Mouse (Mus musculus) small intestine, adult 2 months (tissue): ENCODE measurements around the gene Spata25. TPM values are rescaled to one million over a fixed set of nuclear protein-coding genes. Genes with fewer than 3 reads are reported as not detected.

Experiments
- H3K27ac ChIP-seq: fragments of 200-500 bp; 2 replicates; pipeline ENCODE4 v1.5.1; 2012; ENCODE audit warnings: low read depth, low read length, control low read depth, inconsistent platforms; ENCODE audit not compliant: insufficient read depth
- H3K27me3 ChIP-seq: fragments of 200-500 bp; 2 replicates; pipeline ENCODE4 v1.6.1; 2012; ENCODE audit warnings: mild to moderate bottlenecking, moderate library complexity, low read length, inconsistent platforms; ENCODE audit not compliant: control insufficient read depth, insufficient read depth
- H3K36me3 ChIP-seq: fragments of 200-500 bp; 2 replicates; pipeline ENCODE4 v1.6.1; 2012; ENCODE audit warnings: mild to moderate bottlenecking, low read length, control low read depth, inconsistent platforms; ENCODE audit not compliant: control insufficient read depth, insufficient read depth
- H3K4me1 ChIP-seq: fragments of 200-500 bp; 2 replicates; pipeline ENCODE4 v1.6.1; 2012; ENCODE audit warnings: low read length, inconsistent platforms, mixed read lengths; ENCODE audit not compliant: control insufficient read depth, insufficient read depth, insufficient read length
- H3K4me3 ChIP-seq: fragments of 200-500 bp; 2 replicates; pipeline ENCODE4 v1.5.1; 2012; ENCODE audit warnings: low read depth, mild to moderate bottlenecking, control low read depth, inconsistent platforms, low read length, moderate library complexity
- CTCF ChIP-seq: fragments of 200-500 bp; IDR thresholded peaks from 2 replicates; pipeline ENCODE4 v1.5.1; 2012; ENCODE audit warnings: low read depth, mild to moderate bottlenecking, control low read depth, inconsistent platforms, low read length, moderate library complexity, mixed read lengths; ENCODE audit not compliant: insufficient replicate concordance, insufficient read length; ENCODE audit errors: extremely low read depth
- POLR2A ChIP-seq: fragments of 200-500 bp; IDR thresholded peaks from 2 replicates; pipeline ENCODE4 v1.6.1; 2012; ENCODE audit warnings: low read depth, mild to moderate bottlenecking, control low read depth, inconsistent platforms, low read length, moderate library complexity
- whole genome bisulfite sequencing: fragments of 180-500 bp; shearing (Covaris S2); methylation state at CpG from one replicate; pipeline ENCODE4 v1.1.7; 2018; 5-methylcytosine and 5-hydroxymethylcytosine counted together
- polyA plus RNA-seq: library from polyadenylated mRNA; depleted of rRNA; stranded (reverse); fragments of >200 nt; gene quantifications from 2 replicates; pipeline ENCODE4 v1.2.3, GENCODE M21; 2012

Spata25 gene
- polyA plus RNA-seq, 1 experiment, result not detected

DNA sequence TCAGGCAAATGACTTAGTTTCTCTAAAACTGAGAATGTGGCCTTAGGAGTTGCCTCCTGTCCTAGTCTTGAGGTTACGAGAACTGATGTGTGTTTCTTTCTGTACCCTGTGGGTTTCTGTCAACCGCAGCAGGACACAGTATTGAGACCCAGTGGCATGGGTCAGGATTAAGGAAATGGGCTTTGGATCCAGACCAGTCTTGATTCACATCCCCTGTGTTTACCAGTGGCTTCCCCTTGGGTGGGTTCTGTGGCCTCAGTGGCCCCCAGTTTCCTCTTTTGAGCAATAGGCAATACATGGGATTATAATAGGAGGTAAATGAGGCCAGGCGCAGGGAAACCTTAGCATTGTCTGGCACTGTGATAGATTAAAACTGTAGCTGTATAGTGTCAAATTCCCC lies 41.3 kb downstream of the Spata25 start:
- Histone ChIP-seq H3K27ac (no peak overlapping the region), H3K36me3 (peaks cover 12% of the 10 kb centered on the region), H3K4me3 (no peak overlapping the region), H3K27me3 (no peaks in the 10 kb centered on the region), H3K4me1 (peaks cover 7% of the 10 kb centered on the region; the same call in 1 of the 2 replicates)
- no peak for TF ChIP-seq POLR2A
- 82% methylated on average over 3 of the region's 3 CpGs for WGBS

DNA sequence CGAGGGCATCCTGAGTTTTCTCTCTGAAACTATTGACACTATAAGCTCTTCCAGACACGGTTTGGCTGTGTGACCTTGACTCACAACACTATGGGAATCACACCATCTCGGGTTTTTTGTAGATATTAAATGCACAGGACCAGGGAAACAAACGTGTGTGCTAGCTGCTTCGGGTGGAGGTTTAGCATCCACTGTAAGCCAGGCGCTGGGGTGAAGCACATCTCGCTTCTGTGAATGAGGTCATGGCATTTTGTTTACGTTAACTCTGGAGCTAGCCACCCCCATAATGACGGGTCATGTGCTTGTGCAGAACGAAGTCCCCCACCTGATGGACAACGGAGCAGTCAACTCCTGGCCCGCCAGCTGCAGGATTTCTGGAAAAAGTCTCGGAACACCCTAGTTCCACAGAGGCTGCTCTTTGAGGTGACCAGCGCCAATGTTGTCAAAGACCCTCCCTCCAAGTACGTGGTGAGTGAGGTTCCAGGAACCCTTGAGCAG lies 41.9 kb downstream of the Spata25 start:
- Histone ChIP-seq H3K4me1 (peaks cover 7% of the 10 kb centered on the region; the same call in 1 of the 2 replicates), H3K27ac (peak overlapping the region; percentile 73), H3K27me3 (no peaks in the 10 kb centered on the region), H3K4me3 (peak overlapping the region; percentile 84), H3K36me3 (peaks cover 6% of the 10 kb centered on the region)
- 22% methylated on average over 15 of the region's 15 CpGs for WGBS
- TF ChIP-seq CTCF, result no peak
- TF ChIP-seq POLR2A, result no peak

GRCm38 (mm10) chr2:164785481-164786387 lies 42.6 kb downstream of the Spata25 start, which contains the start of gene Snx21:
Gene Snx21, plus strand, starts transcription at chr2:164785823.
- TF ChIP-seq CTCF, result peak; percentile 22; the same call in 1 of the 2 replicates
- peak; percentile 90 for TF ChIP-seq POLR2A
- WGBS, result under 1% methylated on average over 87 of the region's 89 CpGs
- Histone ChIP-seq H3K36me3 (peaks cover 5% of the 10 kb centered on the region), H3K4me3 (peak within 1 kb of the TSS; percentile 84), H3K27ac (peak within 1 kb of the TSS; percentile 76), H3K27me3 (no peaks in the 10 kb centered on the region), H3K4me1 (peaks cover 7% of the 10 kb centered on the region; the same call in 1 of the 2 replicates)

GRCm38 (mm10) chr2:164784869-164785420 lies 43.4 kb downstream of the Spata25 start:
- H3K4me3 ChIP-seq, result peak overlapping the region; percentile 84

DNA sequence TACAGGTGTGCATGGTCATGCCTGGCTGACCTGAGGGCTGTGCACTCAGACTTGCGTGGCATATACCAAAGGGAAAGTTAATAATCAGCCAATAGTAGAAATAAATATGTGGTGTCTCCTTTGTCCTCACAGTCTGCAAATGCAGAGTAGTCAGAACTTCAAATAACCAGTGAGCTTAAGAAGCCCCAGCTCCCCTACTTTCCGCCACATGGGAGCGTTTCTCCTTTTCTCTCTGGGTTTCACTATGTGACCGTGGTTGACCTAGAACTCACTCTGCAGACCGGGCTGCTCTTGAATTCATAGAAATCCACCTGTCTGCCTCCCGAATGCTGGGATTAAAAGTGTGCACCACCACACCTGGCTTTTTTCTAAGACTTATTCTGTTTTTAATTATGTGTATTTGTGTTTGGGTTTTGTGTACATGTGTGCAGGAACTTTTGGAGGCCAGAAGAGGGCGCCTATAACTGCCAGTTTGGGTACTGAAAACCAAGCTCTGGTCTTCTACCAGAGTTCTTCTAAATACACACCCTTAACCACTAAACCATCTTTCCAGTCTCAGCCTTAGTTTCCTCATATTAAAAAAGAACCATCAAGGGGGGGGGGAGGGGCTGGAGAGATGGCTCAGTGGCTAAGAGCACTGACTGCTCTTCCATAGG lies 44.3 kb downstream of the Spata25 start:
- Histone ChIP-seq H3K36me3 (peaks cover 2% of the 10 kb centered on the region; the same call in 1 of the 2 replicates), H3K4me1 (peaks cover 7% of the 10 kb centered on the region; the same call in 1 of the 2 replicates), H3K27ac (no peak overlapping the region), H3K4me3 (no peak overlapping the region), H3K27me3 (no peaks in the 10 kb centered on the region)
- 76% methylated on average over 7 of the region's 7 CpGs for WGBS
- TF ChIP-seq CTCF, result no peak
- TF ChIP-seq POLR2A, result no peak

More at GRCm38 (mm10) chr2:164784869-164785420, 43.4 kb downstream of the Spata25 start:
- 2% methylated on average over 7 of the region's 7 CpGs for WGBS
- H3K4me1 ChIP-seq, result peaks cover 7% of the 10 kb centered on the region; the same call in 1 of the 2 replicates
- H3K27ac ChIP-seq, result peak overlapping the region; percentile 76
- peaks cover 5% of the 10 kb centered on the region for H3K36me3 ChIP-seq
- H3K27me3 ChIP-seq, result no peaks in the 10 kb centered on the region
- TF ChIP-seq POLR2A (no peak), CTCF (no peak)

- peaks cover 7% of the 10 kb centered on the region; the same call in 1 of the 2 replicates for H3K4me1 ChIP-seq
Observed at GRCm38 (mm10) chr2:164781876-164782275, 46.5 kb downstream of the Spata25 start.

More at GRCm38 (mm10) chr2:164781876-164782275, 46.5 kb downstream of the Spata25 start:
- no peak overlapping the region for H3K4me3 ChIP-seq
- TF ChIP-seq CTCF, result no peak
- 73% methylated on average over 4 of the region's 4 CpGs for WGBS
- H3K27ac ChIP-seq, result no peak overlapping the region
- H3K27me3 ChIP-seq, result no peaks in the 10 kb centered on the region
- H3K36me3 ChIP-seq, result no peaks in the 10 kb centered on the region
